Mouse (Mus musculus): ENCODE data around the gene Kcna6. TPM values are rescaled to one million over a fixed set of nuclear protein-coding genes. Genes with fewer than 3 reads are reported as not detected.

Kcna6 gene
- polyA plus RNA-seq, 1 experiment = 0.26 TPM

- H3K4me3 ChIP-seq (ENCODE audit: control insufficient read depth, insufficient read depth, low read length) = no peak overlapping the region
- WGBS = 53% methylated on average over 6 of the region's 6 CpGs
- TF ChIP-seq CTCF (IDR thresholded peaks at IDR 0.05; ENCODE audit: borderline replicate concordance, control insufficient read depth, extremely low read depth, insufficient read depth, low read length, poor library complexity) = no peak
- no peak for TF ChIP-seq POLR2A (IDR thresholded peaks at IDR 0.05; ENCODE audit: control insufficient read depth, extremely low read depth, insufficient read depth, low read length, poor library complexity)
- DNase-seq = no peak
- H3K4me1 ChIP-seq (replicated peaks; ENCODE audit: control insufficient read depth, insufficient read depth, low read length) = no peaks in the 10 kb centered on the region
- H3K27me3 ChIP-seq (ENCODE audit: control insufficient read depth, insufficient read depth, low read length) = no peaks in the 10 kb centered on the region
- H3K36me3 ChIP-seq (ENCODE audit: control insufficient read depth, insufficient read depth, low read length) = no peaks in the 10 kb centered on the region
- no peak overlapping the region for H3K27ac ChIP-seq (ENCODE audit: control insufficient read depth, insufficient read depth, low read length)
These were observed 27.9 kb downstream of the Kcna6 start for GRCm38 (mm10) chr6:126712531-126712930.

- H3K4me3 ChIP-seq (ENCODE audit: control insufficient read depth, insufficient read depth, low read length) = no peak overlapping the region
- no peaks in the 10 kb centered on the region for H3K4me1 ChIP-seq (replicated peaks; ENCODE audit: control insufficient read depth, insufficient read depth, low read length)
- no peak overlapping the region for H3K27ac ChIP-seq (ENCODE audit: control insufficient read depth, insufficient read depth, low read length)
- DNase-seq = no peak
- no peaks in the 10 kb centered on the region; the same call in 1 of the 2 replicates for H3K27me3 ChIP-seq (ENCODE audit: control insufficient read depth, insufficient read depth, low read length)
- H3K36me3 ChIP-seq (ENCODE audit: control insufficient read depth, insufficient read depth, low read length) = no peaks in the 10 kb centered on the region
- WGBS = 74% methylated on average over 6 of the region's 6 CpGs
- no peak for TF ChIP-seq POLR2A (IDR thresholded peaks at IDR 0.05; ENCODE audit: control insufficient read depth, extremely low read depth, insufficient read depth, low read length, poor library complexity)
- TF ChIP-seq CTCF (IDR thresholded peaks at IDR 0.05; ENCODE audit: borderline replicate concordance, control insufficient read depth, extremely low read depth, insufficient read depth, low read length, poor library complexity) = no peak
These were observed 34.5 kb downstream of the Kcna6 start for GRCm38 (mm10) chr6:126705936-126706335.

- no peak for DNase-seq
- Histone ChIP-seq H3K4me3 (ENCODE audit: control insufficient read depth, insufficient read depth, low read length) (no peak overlapping the region), H3K36me3 (ENCODE audit: control insufficient read depth, insufficient read depth, low read length) (no peaks in the 10 kb centered on the region), H3K27me3 (ENCODE audit: control insufficient read depth, insufficient read depth, low read length) (no peaks in the 10 kb centered on the region; the same call in 1 of the 2 replicates), H3K4me1 (replicated peaks; ENCODE audit: control insufficient read depth, insufficient read depth, low read length) (no peaks in the 10 kb centered on the region), H3K27ac (ENCODE audit: control insufficient read depth, insufficient read depth, low read length) (no peak overlapping the region)
- TF ChIP-seq CTCF (IDR thresholded peaks at IDR 0.05; ENCODE audit: borderline replicate concordance, control insufficient read depth, extremely low read depth, insufficient read depth, low read length, poor library complexity) (no peak), POLR2A (IDR thresholded peaks at IDR 0.05; ENCODE audit: control insufficient read depth, extremely low read depth, insufficient read depth, low read length, poor library complexity) (no peak)
- WGBS = 27% methylated on average over 4 of the region's 4 CpGs
These were observed 36.0 kb downstream of the Kcna6 start for GRCm38 (mm10) chr6:126704430-126704829.

GRCm38 (mm10) chr6:126702116-126702515, 38.4 kb downstream of the Kcna6 start:
- no peaks in the 10 kb centered on the region for H3K4me1 ChIP-seq (replicated peaks; ENCODE audit: control insufficient read depth, insufficient read depth, low read length)
- H3K36me3 ChIP-seq (ENCODE audit: control insufficient read depth, insufficient read depth, low read length) = no peaks in the 10 kb centered on the region
- H3K27me3 ChIP-seq (ENCODE audit: control insufficient read depth, insufficient read depth, low read length) = no peaks in the 10 kb centered on the region; the same call in 1 of the 2 replicates
- WGBS = 3% methylated on average over 12 of the region's 12 CpGs
- no peak overlapping the region for H3K27ac ChIP-seq (ENCODE audit: control insufficient read depth, insufficient read depth, low read length)
- no peak overlapping the region; the same call in 1 of the 2 replicates for H3K4me3 ChIP-seq (ENCODE audit: control insufficient read depth, insufficient read depth, low read length)
- DNase-seq = peak; percentile 59
- TF ChIP-seq POLR2A (IDR thresholded peaks at IDR 0.05; ENCODE audit: control insufficient read depth, extremely low read depth, insufficient read depth, low read length, poor library complexity) (no peak), CTCF (IDR thresholded peaks at IDR 0.05; ENCODE audit: borderline replicate concordance, control insufficient read depth, extremely low read depth, insufficient read depth, low read length, poor library complexity) (peak; percentile 72; the same call in 1 of the 2 replicates)

- 83% methylated on average over 23 of the region's 23 CpGs for WGBS
- DNase-seq = no peak
- no peaks in the 10 kb centered on the region; the same call in 1 of the 2 replicates for H3K27me3 ChIP-seq (ENCODE audit: control insufficient read depth, insufficient read depth, low read length)
These were observed 39.3 kb downstream of the Kcna6 start for GRCm38 (mm10) chr6:126701196-126701595.

GRCm38 (mm10) chr6:126699995-126700394, 40.5 kb downstream of the Kcna6 start:
- DNase-seq = no peak
- H3K36me3 ChIP-seq (ENCODE audit: control insufficient read depth, insufficient read depth, low read length) = no peaks in the 10 kb centered on the region
- H3K27ac ChIP-seq (ENCODE audit: control insufficient read depth, insufficient read depth, low read length) = no peak overlapping the region
- 81% methylated on average over 5 of the region's 5 CpGs for WGBS
- no peaks in the 10 kb centered on the region; the same call in 1 of the 2 replicates for H3K27me3 ChIP-seq (ENCODE audit: control insufficient read depth, insufficient read depth, low read length)
- no peaks in the 10 kb centered on the region for H3K4me1 ChIP-seq (replicated peaks; ENCODE audit: control insufficient read depth, insufficient read depth, low read length)
- no peak overlapping the region for H3K4me3 ChIP-seq (ENCODE audit: control insufficient read depth, insufficient read depth, low read length)
- TF ChIP-seq POLR2A (IDR thresholded peaks at IDR 0.05; ENCODE audit: control insufficient read depth, extremely low read depth, insufficient read depth, low read length, poor library complexity) = no peak
- no peak for TF ChIP-seq CTCF (IDR thresholded peaks at IDR 0.05; ENCODE audit: borderline replicate concordance, control insufficient read depth, extremely low read depth, insufficient read depth, low read length, poor library complexity)

More at GRCm38 (mm10) chr6:126701196-126701595, 39.3 kb downstream of the Kcna6 start:
- Histone ChIP-seq H3K4me1 (replicated peaks; ENCODE audit: control insufficient read depth, insufficient read depth, low read length) (no peaks in the 10 kb centered on the region), H3K27ac (ENCODE audit: control insufficient read depth, insufficient read depth, low read length) (no peak overlapping the region), H3K36me3 (ENCODE audit: control insufficient read depth, insufficient read depth, low read length) (no peaks in the 10 kb centered on the region), H3K4me3 (ENCODE audit: control insufficient read depth, insufficient read depth, low read length) (no peak overlapping the region)
- TF ChIP-seq CTCF (IDR thresholded peaks at IDR 0.05; ENCODE audit: borderline replicate concordance, control insufficient read depth, extremely low read depth, insufficient read depth, low read length, poor library complexity) (no peak), POLR2A (IDR thresholded peaks at IDR 0.05; ENCODE audit: control insufficient read depth, extremely low read depth, insufficient read depth, low read length, poor library complexity) (no peak)

DNA sequence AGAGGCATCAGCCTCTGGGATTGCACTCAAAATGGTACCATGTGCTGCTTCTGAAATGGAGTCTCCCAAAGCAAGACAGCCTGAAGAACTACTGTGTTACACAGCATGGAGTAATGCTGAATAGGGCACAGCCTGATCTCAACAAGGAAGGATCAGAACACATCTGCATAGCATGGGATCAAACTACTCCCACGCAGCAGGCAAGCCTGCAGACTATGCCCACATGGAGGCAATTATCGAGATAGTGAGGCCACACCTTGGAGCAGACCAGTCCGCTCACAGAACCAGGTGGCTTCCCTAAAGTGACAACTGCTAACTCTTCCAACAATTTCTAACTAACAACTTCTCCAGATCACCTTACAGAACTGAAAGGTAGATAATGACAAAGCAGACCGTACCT, 53.4 kb downstream of the Kcna6 start:
- no peaks in the 10 kb centered on the region for H3K27me3 ChIP-seq (ENCODE audit: control insufficient read depth, insufficient read depth, low read length)

More for the DNA sequence above, 53.4 kb downstream of the Kcna6 start:
- no peak for DNase-seq
- Histone ChIP-seq H3K36me3 (ENCODE audit: control insufficient read depth, insufficient read depth, low read length) (no peaks in the 10 kb centered on the region), H3K4me3 (ENCODE audit: control insufficient read depth, insufficient read depth, low read length) (no peak overlapping the region), H3K27ac (ENCODE audit: control insufficient read depth, insufficient read depth, low read length) (no peak overlapping the region), H3K4me1 (replicated peaks; ENCODE audit: control insufficient read depth, insufficient read depth, low read length) (no peaks in the 10 kb centered on the region)
- TF ChIP-seq CTCF (IDR thresholded peaks at IDR 0.05; ENCODE audit: borderline replicate concordance, control insufficient read depth, extremely low read depth, insufficient read depth, low read length, poor library complexity) = no peak
- TF ChIP-seq POLR2A (IDR thresholded peaks at IDR 0.05; ENCODE audit: control insufficient read depth, extremely low read depth, insufficient read depth, low read length, poor library complexity) = no peak
- 90% methylated on average over 4 of the region's 4 CpGs for WGBS

Measured in thymus, adult 2 months (tissue).